Mouse (Mus musculus): ENCODE results near the gene Bcas1.
A peak's percentile ranks its signal among the peaks of the same experiment; 100 is the strongest.

The Bcas1 gene

DNA sequence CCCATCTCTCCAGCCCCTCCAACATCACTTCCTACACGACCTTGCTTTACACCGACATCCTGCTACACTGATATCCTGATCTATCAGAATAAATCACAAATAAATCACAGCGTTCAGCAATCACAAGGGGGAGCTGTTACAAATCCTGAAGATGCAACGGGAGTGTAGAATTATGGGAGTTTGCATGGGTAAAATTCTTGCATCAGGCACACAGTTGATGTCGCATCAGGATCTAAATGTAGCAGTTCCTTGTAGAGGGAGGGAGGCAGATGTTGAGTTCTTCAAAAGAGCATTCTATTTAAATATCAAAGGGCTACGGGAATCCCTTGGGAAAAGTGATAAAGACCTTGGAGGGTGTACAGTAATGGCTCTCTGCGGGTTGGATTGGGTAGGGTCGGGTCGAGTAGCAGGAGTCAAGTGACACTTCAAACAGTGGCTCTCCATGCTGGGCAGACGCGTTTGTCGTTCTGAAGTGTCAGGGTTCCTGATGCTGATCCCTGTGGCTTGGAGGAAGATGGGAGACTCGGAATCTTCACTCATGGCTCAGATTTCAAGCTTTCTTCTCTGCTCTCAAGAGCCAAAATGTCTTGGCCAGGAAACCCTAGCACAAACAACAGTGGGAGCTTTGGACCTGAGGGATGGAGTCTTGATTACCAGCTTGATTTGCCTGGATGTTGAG, 16.0 kb downstream of the Bcas1 start:
- DNase-seq = no peak

DNA sequence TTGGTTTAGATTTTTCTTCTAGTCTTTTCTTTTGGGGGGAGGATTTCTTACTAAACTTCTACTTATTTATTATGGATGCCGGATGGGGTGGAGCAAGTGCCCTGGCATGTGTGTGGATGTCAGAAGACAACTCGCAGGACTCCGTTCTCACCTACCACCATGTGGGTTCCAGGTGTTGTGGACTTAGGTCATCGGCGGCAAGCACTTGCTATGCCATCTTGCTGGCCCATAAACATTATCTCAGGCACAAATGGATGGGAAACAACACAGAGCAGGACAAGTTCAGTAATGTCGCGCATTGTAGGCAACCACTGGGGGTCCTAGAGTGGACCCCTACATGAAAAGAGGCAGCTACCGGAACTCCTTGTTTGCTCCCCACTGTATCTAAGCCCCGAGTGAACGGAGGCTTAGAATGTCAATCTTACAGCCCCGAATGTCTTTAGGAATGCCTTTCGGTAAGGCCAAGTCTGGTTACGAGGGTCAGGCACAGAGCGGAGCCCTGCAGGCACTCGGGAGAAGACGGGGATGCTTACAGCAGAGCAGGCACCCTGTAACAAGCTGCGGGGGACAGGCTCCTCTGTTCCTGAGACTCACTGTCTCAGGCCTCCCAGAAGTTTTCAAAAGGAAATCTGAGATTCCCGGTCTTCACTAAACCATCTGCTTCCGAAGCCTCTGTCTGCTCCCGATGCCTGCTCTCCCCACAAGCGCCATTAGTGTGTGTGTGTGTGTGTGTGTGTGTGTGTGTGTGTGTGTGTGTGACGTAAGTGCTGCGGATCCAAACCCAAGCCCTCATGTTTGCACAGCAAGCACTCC, 16.8 kb downstream of the Bcas1 start:
- DNase-seq = no peak

- DNase-seq = no peak
Measured at GRCm38 (mm10) chr2:170406438-170406837, 21.2 kb downstream of the Bcas1 start.

DNA sequence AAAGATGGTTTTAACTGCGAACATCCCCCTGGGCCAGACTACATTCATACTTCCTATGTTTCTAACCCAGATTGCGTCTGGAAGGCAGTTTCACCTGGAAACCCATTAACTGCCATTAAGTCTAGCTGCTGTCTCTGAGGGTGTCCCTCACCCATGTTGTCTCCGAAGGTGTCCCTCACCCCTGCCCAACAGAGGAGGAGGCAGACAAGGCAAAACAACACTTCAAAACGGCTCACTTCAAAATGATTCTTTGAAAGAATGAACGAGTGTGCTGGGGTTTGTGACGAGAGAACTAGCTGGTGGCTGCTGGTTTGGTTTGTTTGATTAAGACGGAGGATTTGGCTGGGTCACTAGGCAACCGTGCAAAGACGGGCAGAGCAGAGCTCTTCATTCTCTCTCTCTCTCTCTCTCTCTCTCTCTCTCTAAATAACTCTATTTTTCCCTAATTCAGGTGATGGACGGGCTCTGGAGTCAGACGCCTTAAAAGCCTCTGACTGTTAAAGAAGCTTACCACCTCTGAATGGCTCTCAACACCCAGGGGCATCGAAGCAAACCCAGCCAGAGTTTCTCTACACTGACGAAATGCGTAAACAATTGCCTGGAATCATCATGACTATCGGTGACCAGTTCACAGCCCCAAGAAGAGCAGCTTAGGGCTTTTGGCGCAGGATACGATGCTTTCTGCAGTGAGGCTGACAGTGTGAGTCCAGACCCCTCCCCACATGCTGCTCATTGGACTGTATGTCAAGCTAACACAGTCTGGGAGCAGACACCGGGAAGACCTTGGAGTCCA, 22.7 kb downstream of the Bcas1 start:
- no peak for DNase-seq

DNA sequence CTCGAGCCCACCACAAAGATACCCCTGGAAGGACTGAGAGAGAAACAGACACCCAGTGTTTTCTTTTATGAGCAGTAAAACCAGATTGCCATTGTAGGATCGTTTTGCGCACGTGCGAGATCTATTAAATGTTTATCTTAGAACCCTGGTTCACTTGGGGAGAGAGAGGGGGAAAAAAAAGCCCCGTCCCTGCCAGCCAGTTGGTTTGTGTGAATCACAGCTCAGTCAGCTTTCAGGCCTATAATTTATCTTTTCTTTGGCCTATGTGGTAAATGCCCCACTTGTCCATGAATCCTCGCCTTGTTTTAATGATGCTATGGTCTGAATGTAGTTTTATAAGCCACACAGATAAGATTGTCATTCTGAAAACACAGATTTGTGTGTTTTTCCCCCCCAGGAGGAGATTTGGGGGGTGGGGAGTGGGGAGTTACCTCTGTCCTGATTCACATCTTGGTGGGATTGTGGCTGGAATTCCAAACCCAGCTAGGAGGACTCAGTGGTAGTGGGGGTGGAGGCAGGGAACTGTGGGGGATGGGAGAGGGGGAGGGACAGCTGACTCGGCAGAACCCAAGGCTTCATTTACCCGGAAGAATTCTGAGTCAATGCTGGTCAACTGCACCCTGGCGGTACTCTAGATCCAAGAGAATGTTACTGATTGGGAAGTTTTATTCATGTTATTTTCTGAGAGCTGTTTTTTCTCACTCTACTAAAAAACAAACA, 23.8 kb downstream of the Bcas1 start:
- DNase-seq = no peak

DNA sequence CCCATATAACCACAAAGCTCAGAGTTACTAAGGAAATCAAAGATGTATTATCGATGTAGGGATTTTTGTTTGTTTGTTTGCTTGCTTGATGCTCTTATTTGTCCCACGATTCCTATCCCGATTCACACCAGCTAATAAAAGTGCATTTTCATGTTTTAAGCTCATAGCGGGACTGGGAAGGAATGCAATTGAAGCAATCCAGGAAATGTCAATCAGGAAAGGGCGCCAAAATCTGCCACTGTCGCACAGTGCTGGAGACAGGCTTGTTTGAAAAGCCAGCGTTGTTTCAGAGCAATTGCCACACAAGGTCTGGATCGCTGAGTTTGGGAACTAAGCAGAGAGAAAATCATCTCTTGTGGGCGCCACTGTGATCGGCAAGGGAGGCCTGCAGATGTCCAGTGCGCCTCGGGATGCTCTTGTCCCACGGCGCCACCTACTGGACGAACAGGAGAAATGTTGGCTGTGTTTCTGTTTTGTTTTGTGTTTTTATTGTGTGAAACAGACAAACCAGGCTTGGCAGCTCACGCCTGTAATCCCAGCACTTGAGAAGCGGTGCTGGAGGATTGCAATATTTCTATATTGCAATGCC, 26.3 kb downstream of the Bcas1 start:
- peak; percentile 60 to 63 for DNase-seq

- DNase-seq = no peak
Measured at GRCm38 (mm10) chr2:170400666-170401065, 27.0 kb downstream of the Bcas1 start.

GRCm38 (mm10) chr2:170391994-170392393, 35.7 kb downstream of the Bcas1 start:
- no peak for DNase-seq

GRCm38 (mm10) chr2:170388320-170388719, 39.3 kb downstream of the Bcas1 start:
- no peak for DNase-seq

DNA sequence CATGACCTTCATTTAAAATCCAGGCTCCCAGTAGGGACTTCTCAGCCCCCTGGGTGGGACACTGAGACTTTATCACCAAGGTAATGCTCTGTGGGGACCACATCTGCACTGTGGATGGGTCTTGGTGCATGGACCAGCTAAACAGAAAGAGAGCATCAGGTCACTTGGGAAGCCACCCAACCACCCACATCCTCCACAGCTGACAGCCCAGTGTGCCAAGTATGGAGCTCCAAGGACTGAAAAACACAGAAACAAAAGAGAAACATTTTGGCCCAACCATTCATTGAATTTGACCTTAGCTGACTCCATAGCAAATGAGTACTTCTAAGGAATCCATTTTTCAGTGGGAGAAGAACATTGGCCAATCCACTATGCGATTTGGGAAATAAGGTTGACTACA, 42.1 kb downstream of the Bcas1 start:
- DNase-seq = no peak

GRCm38 (mm10) chr2:170384770-170385169, 42.9 kb downstream of the Bcas1 start:
- DNase-seq = no peak

DNA sequence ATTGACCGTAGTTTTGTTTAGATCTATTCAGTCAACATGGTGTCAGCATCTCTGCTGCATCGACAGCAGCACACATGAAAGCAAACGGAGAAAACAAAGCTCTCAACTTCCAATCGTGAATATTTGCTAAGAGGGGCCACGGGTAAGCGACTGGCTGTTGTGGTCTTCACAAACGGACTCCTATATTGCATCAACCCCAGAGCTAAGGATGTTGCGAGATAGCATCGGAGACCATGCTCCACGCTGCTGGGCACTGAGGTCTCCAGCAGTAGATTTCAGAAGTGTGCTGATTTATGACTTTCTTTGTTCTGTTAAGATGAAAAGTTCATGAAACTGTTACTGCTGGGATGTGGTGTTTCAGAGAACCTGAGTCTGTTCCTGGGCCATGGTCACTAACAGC, 54.3 kb downstream of the Bcas1 start:
- no peak for DNase-seq

GRCm38 (mm10) chr2:170365676-170366075, 62.0 kb downstream of the Bcas1 start:
- no peak for DNase-seq

GRCm38 (mm10) chr2:170365271-170365670, 62.4 kb downstream of the Bcas1 start:
- no peak for DNase-seq

GRCm38 (mm10) chr2:170356667-170357374, 70.8 kb downstream of the Bcas1 start:
- peak; percentile 19 to 21 for DNase-seq

DNA sequence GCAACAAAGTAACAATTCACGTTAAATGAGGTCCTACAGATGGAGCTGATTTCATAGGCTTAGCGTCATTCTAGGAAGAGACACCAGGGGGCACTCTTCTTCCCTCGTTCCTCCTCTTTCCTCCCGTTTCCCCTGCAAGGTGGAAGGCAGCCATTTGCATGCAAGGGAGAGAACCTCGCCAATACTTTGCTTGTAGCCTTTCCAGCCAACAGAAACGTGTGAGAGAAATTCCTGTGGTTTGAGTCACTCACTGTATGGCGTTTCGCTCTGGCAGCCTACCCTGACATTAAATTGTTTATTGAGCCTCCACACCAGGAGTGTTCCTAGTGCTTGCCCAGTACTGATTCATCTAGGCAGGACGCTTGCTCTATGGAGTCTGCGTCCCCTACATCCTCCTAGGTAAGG, 72.7 kb downstream of the Bcas1 start:
- DNase-seq = peak; percentile 32 to 55

DNA sequence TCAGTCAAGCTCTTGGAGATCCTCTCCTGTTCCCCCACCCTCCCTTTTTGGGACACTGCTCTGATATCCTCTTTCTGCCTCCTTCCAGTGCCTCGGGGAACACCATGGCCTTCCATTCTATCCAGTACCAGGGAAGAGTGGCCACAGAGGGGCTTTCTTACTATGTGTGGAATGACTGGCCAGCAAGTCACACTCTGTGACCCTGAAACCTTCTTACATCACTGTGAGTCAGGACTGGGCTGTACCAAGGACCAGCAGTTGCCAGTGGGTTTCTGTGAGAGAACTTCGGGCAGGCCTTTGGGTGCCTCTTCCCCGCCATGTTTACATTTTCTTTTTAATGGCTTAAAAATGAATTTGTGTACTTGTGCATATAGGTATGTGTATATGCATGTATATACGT, 75.4 kb downstream of the Bcas1 start:
- DNase-seq = no peak

DNA sequence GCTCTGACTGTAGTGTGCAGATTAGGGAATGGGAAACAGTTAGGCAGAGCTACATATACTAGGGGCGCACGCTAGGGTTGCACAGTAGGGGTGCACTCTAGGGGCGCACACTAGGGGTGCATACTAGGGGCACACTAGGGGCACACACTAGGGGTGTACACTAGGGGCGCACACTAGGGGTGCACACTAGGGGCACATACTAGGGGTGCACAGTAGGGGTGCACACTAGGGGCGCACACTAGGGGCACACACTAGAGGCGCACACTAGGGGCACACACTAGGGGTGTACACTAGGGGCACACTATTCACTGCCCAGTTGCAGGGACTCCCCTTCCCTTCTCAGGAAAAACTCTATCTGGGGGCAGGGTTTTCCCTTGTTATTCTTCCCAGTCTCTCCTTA, 75.8 kb downstream of the Bcas1 start:
- DNase-seq = no peak

- DNase-seq = no peak
Measured at GRCm38 (mm10) chr2:170349784-170350183, 77.9 kb downstream of the Bcas1 start.

DNA sequence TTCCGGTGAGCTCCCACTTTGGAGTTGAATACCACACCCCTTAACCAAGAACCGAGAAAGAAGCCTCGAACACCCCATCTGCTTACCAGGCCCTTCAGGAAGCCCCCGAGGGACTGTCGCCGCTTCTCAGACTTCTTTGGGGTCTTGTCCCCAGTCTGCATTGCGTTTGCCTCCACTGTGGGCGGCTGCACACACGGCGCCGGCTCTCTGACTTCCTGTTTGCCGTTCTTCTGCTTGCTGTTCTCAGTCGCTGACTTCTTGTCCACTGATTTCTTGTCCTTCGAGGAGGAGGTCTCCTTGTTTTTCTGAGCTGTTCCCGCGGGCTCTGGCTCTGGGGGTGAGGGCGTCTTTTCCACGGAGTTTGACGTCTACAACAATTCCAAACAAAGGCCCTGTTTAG, 78.5 kb downstream of the Bcas1 start:
- peak; percentile 31 to 34 for DNase-seq

GRCm38 (mm10) chr2:170347131-170347765, 80.4 kb downstream of the Bcas1 start:
- peak; percentile 34 to 56 for DNase-seq
